Mouse (Mus musculus) adrenal gland, adult 8-10 months (tissue): ENCODE results near the gene Strip1. TPM values are rescaled to one million over a fixed set of nuclear protein-coding genes. Genes with fewer than 3 reads are reported as not detected.
"Not testable (repeated sequence)": the region's sequence is repeated elsewhere in the genome, so short reads cannot be mapped to it uniquely, and the experiment has no call there.

Source experiments
- DNase-seq: peaks from one replicate; pipeline ENCODE4 v3.0.0; 2022
- total RNA-seq, 4 experiments: library from RNA; stranded (reverse); gene quantifications; 2 replicates each; pipeline ENCODE4 v1.2.4; 2022

Gene Strip1
- total RNA-seq = 10 to 100 TPM; 30.1 to 40.2 (median 36.0) TPM

DNA sequence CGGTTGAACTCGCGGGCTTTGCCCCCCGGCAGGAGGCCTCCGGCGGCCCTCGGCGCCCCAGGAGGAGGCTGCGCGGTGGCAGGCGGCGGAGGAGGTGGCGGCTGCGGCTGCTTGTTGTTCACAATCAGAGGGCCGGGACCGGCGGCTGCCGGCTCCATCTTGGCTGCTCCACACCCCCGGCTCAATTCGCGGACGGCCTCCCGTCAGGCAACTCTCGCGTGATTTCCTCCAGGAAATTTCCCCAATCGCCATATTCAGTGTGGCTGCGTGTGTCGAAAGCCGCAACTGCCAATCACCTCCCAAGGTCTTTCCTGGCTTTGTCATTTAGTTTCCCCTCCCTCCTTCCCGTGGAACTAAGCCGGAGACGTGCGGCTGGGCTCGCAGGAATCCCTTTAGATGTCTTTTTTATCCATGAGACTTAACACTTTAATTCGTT is at the start of gene Strip1:
Gene Strip1, minus strand, starts transcription at position 172 of the 436 bp plus-strand sequence.
- peak; percentile 92 for DNase-seq

DNA sequence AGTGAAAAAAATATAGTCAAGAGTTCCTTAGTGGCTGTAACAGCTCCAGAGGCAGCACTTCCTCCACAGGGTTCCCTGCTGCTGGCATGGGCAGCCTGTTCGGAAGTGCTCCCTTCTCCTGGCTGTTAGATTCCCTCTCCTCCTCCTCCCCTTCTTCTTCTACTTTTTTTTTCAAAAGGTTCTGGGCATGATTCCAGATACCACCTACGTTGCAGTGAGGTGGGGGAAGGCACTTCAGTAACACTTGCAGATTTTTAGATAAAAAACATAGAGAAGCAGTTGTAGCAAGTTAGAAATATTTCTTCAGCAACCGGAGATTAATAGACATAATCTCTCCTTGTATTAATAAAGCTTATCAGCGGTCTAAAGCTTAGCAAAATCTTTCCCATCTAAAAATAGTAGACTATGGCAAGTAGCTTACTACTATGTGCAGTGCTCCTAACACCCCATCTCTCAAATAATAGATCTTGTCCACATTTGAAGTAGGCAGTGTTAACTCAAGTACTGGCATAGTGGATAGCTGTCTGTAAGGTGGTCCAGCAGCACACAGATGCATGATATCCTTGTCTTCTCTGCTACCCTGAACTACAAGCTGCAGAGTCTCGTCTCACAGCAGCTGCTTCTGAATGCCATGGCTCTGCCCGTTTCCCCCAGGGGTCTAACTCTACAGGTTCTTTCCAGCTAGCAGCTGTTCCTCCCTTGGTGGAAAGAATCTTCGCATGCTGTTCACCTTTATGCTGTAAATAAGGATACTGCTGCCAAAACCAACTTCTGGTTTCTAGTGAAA is 49.5 kb upstream of the Strip1 start:
- DNase-seq = no peak

DNA sequence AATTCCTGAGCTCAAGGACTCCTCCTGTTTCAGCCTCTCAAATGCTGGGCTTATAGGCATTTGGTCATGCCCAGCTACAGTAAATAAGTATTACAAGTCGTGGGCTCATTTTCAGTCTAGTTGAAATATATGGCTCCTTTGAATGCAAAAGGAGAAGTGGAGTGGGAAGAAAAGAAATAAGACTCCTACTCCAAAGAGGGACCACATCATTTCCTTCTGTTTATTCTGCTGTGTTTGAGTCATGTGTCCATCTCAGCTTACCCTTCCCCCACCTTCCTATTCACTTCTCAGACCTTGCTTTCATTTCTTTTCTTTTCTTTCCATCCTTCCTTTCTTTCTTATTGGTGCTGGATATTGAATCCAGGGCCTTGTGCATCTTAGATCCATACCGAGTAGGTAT is 40.0 kb upstream of the Strip1 start:
- DNase-seq = no peak

DNA sequence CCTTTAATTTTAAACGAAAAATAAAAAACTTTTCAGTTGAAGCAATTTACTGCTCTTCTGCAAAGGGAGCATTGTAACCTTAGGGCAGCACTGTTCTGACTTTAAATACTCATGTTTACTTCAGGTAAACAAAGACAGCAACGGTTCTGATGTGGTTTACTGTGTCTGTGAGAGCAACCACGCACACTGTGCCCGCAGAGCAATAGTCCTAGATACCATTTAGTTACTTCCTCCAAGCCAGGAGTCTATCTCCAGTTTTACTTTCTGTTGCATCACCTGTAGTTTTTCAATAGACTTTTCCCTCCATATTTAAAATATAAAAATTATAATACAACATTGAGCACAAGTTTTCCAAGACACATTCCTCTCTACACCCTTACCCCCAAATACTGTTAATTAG is 39.0 kb upstream of the Strip1 start:
- no peak for DNase-seq

DNA sequence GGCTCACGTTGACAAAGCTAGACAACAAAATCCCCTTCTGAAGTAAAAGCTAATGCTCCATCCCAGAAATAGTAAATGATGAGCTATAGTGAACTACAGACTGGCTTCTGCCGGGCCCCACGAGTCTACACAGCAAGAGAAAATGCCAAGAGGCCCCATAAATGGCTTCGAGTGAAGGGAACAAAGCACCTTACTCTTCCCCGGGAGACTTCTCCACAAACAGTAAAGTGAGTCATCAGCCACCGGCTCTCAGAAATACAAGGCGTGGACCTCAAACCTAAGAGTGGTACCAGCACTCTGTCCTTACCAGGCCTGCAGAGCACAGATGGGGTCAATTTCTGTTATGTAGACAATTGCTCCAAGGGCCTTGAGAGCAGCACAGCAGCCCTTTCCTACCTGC is 37.3 kb upstream of the Strip1 start:
- DNase-seq = no peak

DNA sequence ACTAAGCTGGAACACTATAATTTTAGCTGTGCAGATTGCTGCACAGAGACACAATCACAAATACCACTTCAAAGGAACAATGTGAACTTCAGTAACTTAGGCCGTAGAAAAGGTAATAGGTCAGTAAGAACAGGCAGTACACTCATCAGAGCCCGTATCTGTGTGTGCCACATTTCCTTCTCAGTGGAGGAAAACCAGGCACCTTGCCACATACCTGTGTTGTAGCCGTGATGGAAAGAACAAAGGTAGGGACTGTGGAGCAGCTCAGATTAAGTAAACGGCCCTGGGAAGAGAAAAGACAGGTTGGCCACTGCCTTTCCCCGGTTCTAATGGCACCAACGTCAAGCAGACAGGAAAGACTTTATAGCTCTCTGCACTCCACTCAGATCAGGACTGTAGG is 35.9 kb upstream of the Strip1 start:
- no peak for DNase-seq

DNA sequence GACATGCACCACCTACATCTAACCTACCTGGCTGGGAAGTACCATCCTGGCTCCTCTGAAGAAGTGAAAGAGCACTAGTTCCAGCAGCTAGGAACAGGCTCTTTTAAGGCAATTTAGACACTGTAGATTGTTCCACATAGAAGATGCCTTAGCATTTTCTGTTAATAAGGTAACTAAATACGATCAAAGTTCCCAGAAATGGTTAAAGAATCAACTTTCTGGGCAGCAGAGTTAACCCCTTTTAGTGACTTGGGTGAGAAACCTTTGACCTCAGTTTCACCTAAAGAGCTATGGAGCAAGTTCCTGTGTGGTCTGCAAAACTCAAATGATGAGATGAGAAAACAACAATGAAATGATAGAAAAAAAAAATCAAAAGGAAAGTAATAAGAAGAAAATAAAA is 33.1 kb upstream of the Strip1 start:
- DNase-seq = no peak

DNA sequence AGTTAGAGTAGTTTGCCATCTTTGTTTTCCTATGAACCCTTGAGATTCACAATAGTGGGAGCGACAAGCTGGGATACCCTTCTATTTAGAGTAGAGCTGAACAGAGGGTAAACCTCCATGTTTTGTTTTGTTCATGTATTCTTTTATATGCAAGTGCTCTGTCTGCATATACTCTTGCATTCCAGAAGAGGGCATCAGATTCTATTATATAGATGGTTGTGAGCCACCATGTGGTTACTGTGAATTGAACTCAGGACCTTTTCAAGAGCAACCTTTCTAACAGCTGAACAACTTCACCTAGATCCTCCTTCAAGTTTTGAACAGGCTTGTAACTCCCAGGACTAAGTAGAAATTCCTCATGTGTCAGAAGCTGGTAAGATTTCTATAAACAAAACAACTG is 27.5 kb upstream of the Strip1 start:
- no peak for DNase-seq

DNA sequence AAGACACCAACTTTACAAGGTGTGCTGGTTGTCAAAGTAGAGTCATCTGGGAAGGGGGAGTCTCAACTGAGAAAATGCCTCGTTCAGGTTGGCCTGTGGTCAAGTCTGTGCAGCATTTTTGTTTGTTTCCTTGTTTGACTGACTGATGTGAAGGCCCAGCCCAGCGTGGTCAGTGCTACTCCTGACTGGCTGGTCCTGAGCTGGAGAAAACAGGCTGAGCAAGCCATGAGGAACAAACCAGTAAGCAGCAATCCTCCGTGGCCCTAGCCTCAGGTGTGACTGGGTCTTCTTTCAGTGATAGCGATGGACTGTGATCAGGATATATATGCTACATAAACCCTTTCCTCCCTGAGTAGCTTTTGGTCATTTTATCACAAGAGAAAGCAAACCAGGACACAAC is 25.4 kb upstream of the Strip1 start:
- no peak for DNase-seq

DNA sequence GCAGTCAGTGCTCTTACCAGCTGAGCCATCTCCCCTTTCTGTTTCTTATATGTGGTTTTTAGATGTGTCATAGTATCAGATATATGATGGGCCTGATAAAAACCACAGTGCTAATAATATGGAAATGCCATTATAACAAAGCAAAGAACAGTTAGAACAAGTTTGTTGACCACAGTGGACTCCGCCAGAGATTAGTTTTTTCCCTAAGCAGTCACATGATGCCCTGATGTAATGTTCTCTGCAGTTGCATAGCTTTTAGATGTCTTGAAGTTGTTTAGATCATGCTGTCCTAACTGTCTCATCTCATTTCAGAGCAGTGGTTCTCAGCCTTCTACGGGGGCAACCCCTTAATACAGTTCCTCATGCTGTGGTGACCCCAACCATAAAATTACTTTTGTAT is 24.7 kb upstream of the Strip1 start:
- DNase-seq = no peak

DNA sequence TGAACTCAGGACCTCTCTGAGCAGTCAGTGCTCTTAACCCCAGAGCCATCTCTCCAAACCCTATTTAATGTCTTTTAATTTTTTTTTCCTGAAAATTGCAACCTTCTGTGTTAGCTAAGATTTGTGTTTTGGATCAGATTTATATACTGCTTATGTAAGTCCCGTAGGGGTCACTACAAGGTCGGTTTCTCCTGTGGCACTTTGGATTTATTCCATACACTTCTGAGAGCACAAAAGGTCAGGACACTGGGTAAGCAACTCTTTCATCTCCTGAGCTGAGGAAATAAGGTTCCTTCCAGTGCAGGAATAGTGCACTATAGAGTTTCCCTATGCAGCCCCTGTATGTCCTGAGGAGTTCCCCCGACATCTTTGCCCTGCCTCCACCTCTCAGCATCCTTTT is 24.0 kb upstream of the Strip1 start:
- DNase-seq = no peak

DNA sequence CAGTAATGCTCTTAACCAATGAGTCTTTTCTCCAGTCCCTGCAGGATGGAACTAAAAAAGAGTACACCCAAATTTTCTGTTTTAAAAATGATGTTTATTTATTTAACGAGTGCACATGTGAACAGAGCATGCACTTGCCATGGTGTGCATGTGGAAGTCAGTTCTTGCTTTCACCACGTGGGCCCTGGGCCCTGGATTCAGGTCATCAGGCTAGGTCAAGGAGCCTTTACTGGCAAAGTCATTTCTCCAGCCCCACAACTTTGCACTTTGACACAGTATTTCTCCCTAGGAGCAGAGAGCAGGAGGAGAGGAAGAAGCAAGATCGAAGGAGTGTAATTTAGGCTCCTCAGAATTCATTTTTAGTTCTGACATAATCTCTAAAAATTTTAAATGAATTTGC is 23.4 kb upstream of the Strip1 start:
- DNase-seq = no peak

DNA sequence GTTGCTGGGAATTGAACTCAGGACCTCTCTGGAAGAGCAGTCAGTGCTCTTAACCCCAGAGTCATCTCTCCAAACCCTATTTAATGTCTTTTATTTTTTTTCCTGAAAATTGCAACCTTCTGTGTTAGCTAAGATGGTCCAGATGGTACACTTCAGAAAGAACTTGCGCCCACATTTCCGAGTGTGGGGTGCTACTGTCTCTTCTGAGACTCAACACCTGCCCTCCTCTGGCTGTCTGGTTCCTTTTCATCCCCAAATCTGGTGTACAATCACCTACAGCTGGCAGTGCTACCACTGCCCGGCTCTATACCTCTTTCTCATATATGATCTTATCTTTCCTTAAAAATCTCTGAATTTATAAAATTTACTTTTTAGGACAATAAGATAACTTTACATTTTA is 21.5 kb upstream of the Strip1 start:
- no peak for DNase-seq

DNA sequence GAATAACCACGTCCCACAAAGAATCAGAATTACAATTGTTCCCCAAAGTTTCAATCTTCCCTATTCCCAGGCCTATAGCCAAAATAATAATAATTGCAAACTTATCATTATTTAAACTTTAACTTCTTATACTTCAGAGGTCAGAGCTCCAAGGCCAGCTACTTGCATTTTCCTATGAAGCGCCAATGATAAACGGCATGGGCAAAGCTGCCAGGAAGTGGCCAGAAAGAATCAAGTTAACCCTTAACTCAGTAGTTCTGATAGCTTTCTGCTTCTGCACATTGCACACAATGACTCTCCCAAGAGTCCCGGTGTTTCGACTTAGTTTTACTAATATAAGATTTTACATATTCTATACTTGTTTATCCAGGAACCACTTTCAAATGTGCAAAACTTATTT is 18.8 kb upstream of the Strip1 start:
- not testable (repeated sequence) for DNase-seq

DNA sequence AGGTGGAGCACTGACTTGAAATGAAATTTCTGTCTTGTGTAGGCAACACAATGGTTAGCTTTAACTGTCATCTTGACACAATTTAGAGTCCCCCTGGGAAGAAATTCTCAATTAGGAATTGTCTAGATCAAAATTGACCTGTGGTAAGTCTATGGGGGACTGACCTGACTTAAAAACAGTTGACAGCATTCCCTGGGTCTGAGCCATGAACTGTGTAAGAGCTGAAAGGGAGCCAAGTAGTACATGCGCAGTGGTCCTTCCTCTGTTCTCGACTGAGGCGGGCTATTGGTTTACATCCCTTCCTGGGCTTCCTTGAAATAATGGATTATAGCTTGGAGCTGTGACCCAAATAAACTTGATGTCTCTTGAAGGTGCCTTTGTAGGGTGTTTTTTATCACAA is 15.5 kb upstream of the Strip1 start:
- DNase-seq = no peak

DNA sequence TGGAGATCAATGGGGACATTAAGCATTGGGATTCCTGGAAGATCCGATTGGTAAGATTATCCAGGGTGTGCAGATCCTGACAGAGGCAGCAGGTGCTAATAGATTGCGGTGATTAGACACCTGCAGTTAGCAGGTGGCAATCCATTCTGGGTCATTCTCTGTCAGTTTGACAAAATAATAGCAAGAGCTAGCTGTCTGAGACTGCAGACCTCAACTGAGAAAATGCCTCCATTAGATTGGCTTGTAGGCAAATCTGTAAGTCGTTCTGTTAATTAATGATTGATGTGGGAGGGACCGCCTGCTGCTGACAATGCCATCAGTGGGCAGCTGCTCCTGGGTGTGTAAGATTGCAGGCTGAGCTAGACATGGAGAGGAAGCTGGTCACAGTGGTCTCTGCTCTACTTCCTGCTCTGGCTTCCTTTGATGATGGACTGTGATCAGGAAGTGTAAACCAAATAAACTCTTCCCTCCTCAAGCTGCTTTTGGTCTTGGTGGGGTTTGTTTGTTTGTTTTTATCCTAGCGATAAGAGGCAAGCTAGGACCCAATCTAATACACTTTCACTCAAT is 6.2 kb upstream of the Strip1 start:
- DNase-seq = no peak

DNA sequence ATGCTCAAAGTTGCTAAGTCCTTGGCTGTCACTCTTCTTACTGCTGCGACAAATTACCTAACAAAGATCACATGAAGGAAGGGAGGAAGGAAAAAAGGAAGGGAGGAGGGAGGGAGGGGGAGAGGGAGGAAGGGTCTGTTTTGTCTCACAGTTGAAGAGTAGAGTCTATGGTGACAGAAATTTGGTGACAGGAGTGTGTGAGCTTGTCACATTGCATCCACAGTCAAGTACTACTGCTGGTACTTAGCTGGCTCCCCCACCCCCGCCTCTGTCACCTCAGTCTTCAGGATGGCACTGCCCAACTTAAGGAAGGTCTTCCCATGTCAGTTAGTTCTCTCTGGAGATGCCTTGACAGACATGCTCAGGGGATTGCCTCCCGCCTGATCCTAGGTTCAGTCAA is 4.7 kb upstream of the Strip1 start:
- DNase-seq = no peak

DNA sequence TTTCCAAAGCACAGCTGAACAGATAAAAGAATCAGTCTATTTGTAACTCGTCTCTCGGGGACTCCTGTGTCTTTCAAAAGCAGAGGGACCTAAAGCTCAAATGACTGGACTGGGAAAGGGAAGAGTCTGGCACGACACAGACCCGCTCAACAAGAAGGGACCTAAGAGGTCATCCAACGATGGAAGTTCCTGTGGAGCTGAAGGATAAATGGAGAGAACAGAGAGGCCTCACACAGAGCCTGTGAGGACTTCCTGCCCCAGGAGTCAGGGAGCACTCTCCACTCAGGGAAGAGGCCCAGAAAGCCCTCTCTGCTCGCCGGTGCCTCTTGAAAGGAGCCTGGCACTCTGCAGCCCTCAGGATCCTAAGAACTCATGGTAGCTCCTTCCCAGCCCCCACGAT is 4.3 kb upstream of the Strip1 start:
- DNase-seq = no peak

DNA sequence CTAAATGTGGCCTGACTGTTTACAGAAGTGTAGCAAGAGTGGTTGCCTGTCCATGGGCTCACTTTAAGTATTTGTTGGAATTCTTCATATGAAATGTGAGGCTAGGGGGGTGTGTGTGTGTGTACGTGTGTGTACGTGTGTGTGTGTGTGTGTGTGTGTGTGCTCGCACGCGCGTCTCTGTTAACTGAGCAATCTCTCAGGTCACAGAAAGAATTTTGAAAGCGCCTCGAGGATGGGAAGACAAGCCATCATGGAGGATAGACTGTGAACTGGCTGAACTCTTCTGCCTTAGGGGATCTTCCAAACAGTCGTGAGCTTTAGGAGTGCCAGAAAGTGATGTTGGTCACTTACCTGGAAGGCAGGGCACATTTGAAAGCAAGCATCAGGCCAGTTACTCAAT is 2.4 kb upstream of the Strip1 start:
- no peak for DNase-seq

DNA sequence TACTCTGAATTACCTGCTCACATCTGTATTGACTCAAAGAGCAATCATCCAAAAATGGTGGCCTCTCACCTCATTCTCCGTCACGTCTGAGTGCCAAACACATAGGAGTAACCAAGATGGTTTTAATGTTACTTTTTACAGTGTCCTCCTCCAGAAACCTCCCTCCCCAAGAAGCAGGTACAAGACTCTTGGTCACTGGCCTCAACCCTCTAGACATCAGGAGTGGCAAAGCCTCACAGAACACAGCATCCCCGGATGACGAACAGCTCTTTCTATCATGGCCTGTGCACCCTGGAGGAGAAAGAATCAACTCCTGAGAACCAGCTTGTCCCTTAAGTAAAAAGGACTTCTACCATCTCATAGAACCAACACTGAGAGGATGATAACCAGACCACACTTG is 1.3 kb upstream of the Strip1 start:
- no peak for DNase-seq

DNA sequence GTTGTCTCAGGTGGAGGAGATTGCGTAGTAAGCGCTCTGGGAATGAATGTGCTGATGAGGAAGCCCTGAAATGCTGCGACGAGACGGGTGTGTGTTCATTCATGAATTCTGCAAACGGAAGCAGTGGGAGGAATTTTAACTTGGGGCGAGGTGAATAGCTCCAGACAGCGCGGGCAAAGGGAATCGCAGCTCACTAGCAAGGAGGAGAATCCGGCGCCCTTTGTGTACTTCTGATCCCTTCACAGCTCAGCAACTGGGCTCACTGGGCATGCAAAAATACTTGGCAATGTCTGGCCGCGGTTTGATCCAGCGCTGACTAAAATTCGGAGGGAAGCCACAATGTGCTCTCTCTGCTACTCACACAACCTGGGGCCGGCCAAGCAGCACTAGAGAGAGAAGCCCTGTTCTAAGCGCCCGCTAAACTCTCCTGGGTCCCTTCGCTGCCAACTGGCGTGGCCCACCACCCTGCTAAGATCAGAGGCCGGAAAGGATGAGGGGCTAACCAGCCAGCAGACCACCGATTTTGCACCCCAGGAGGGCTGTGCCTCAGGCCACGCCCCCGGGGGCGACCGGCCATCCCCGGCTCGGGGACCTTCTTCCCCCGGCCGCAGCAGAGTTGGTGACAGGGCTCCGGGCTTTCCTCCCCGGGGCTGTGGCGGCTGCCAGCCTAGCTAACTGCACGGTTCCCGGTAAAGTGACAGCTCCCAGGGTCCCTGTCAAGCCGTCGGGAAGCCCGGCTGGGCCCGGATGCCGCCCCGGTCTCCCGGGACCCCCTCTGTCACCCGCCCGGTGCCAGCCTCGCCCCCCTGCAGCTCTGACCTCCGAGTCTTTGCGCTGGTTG is 592 bp downstream of the Strip1 start, which contains the start of gene Gm10961:
Gene Gm10961, plus strand, starts transcription at position 641 of the 841 bp plus-strand sequence.
- peak; percentile 35 for DNase-seq

DNA sequence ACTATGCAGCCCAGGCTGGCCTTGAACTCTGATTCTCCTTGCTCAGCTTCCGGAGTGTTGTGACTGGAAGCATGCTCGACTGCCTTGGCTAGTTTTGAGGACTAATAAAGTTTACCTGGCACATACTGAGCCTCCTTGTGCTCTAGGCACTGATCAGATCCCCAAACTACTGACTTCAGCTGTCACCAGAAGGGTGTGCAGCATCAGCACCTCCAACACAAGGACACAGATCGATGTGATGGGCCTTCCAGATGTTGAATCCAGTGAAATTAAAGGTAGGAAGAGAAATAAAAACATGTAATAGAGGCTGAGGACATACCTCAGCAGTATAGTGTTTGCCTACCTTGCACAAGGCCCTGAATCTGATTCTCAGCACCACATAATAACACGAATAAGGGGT is 2.1 kb downstream of the Strip1 start:
- DNase-seq = no peak

DNA sequence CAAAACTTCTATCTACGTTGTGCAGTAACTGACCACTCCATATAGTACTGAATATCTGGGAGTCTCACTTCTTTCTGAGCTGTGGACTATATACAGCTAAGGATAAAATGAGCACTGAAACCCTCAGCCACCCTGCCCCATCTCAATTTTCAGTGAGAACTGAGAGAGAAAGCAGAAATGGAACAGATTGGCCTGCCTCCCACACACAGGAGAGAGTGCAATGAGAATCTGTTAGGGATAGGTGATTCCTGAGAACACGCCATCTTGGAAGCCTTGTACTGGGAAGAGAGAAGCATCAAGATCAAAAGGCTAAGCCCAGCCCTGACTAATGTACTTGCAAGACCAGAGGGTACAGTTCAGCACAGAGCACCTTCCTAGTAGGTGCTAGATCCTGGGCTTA is 2.9 kb downstream of the Strip1 start:
- DNase-seq = no peak

DNA sequence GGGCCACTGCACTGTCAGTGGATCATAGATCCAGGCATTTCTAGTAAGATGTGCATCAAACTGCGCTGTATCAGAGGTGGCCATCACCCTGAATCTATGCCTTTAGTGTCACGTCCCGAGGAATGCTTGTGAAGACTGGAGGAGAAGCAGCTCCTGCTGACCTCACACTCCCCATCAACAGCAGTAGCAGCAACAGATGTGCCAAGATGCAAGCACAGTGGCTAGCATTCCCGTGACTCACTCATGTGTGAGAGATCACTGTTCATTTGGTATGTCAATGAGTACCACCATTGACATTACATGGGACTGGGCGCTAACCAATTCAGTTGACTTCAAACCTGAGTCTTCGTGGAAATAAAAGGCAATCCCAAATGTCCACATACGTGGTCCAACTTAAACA is 3.9 kb downstream of the Strip1 start:
- no peak for DNase-seq
